Mouse (Mus musculus) liver, embryonic 13.5 days (tissue): ENCODE measurements around the gene Sfrp2. TPM values are rescaled to one million over a fixed set of nuclear protein-coding genes. Genes with fewer than 3 reads are reported as not detected.

Experiments used
- ATAC-seq: fragments of 200-750 bp; cut with Nextera tagmentation; 2 replicates; pipeline ENCODE4 v1.8.0; 2017; ENCODE audit warnings: low read depth, mild to moderate bottlenecking, moderate number of reproducible peaks, moderate library complexity
- DNase-seq: peaks from one replicate; pipeline ENCODE4 v3.0.0; 2022
- H3K27ac ChIP-seq: fragments of 300-500 bp; sonication (generic); 2 replicates; pipeline ENCODE4 v1.5.1; 2015; ENCODE audit warnings: moderate library complexity, mild to moderate bottlenecking, inconsistent platforms
- H3K27me3 ChIP-seq: fragments of 300-500 bp; sonication (generic); 2 replicates; pipeline ENCODE4 v1.6.1; 2015; ENCODE audit warnings: mild to moderate bottlenecking, inconsistent platforms
- H3K36me3 ChIP-seq: fragments of 300-500 bp; sonication (generic); 2 replicates; pipeline ENCODE4 v1.6.1; 2015; ENCODE audit warnings: mild to moderate bottlenecking, inconsistent platforms
- H3K4me1 ChIP-seq: fragments of 300-500 bp; sonication (generic); replicated peaks from 2 replicates; pipeline ENCODE4 v1.6.1; 2015; ENCODE audit warnings: inconsistent platforms
- H3K4me2 ChIP-seq: fragments of 300-500 bp; sonication (generic); 2 replicates; pipeline ENCODE4 v1.6.1; 2015; ENCODE audit warnings: inconsistent platforms, mild to moderate bottlenecking, moderate library complexity
- H3K4me3 ChIP-seq: fragments of 300-500 bp; sonication (generic); replicated peaks from 2 replicates; pipeline ENCODE4 v1.5.1; 2015; ENCODE audit warnings: mild to moderate bottlenecking, inconsistent platforms
- H3K9ac ChIP-seq: fragments of 300-500 bp; sonication (generic); 2 replicates; pipeline ENCODE4 v1.6.1; 2015; ENCODE audit warnings: mild to moderate bottlenecking, inconsistent platforms
- H3K9me3 ChIP-seq: fragments of 300-500 bp; sonication (generic); replicated peaks from 2 replicates; pipeline ENCODE4 v1.6.1; 2016; ENCODE audit warnings: inconsistent platforms
- WGBS: fragments of 180-500 bp; shearing (Covaris S2); methylation state at CpG from one replicate; pipeline ENCODE4 v1.1.7; 2015; ENCODE audit not compliant: insufficient replicate concordance; 5-methylcytosine and 5-hydroxymethylcytosine counted together
- polyA plus RNA-seq: library from polyadenylated mRNA; unstranded; fragments of >200 nt; fragmentation: Nextera tagmentation; extraction: Ambion mirVana; gene quantifications from 2 replicates; pipeline ENCODE4 v1.2.1, GENCODE M21; 2015

The Sfrp2 gene
- polyA plus RNA-seq, 1 experiment from 2014 or later, result 8.5 TPM

GRCm38 (mm10) chr3:83801649-83802155 lies 35.6 kb downstream of the Sfrp2 start:
- no peak overlapping the region for H3K4me2 ChIP-seq
- no peaks in the 10 kb centered on the region for H3K4me1 ChIP-seq
- no peak overlapping the region for H3K9ac ChIP-seq
- no peaks in the 10 kb centered on the region for H3K9me3 ChIP-seq
- no peak for ATAC-seq
- DNase-seq, result no peak
- H3K4me3 ChIP-seq, result no peak overlapping the region
- H3K27ac ChIP-seq, result no peak overlapping the region
- no peaks in the 10 kb centered on the region for H3K36me3 ChIP-seq
- WGBS, result 84% methylated on average over 4 of the region's 4 CpGs
- no peaks in the 10 kb centered on the region for H3K27me3 ChIP-seq

GRCm38 (mm10) chr3:83808483-83808882 lies 42.4 kb downstream of the Sfrp2 start:
- Histone ChIP-seq H3K9ac (no peak overlapping the region), H3K36me3 (no peaks in the 10 kb centered on the region), H3K4me1 (no peaks in the 10 kb centered on the region), H3K27ac (no peak overlapping the region), H3K27me3 (no peaks in the 10 kb centered on the region), H3K4me3 (no peak overlapping the region), H3K9me3 (no peaks in the 10 kb centered on the region), H3K4me2 (no peak overlapping the region)
- no peak for DNase-seq
- ATAC-seq, result no peak
- 71% methylated on average over 12 of the region's 12 CpGs for WGBS

- WGBS, result 53% methylated on average over 7 of the region's 7 CpGs
- ATAC-seq (no peak), DNase-seq (no peak)
- no peaks in the 10 kb centered on the region for H3K27me3 ChIP-seq
- H3K9me3 ChIP-seq, result no peaks in the 10 kb centered on the region
- H3K9ac ChIP-seq, result no peak overlapping the region
- no peak overlapping the region for H3K4me3 ChIP-seq
- no peaks in the 10 kb centered on the region for H3K4me1 ChIP-seq
- H3K4me2 ChIP-seq, result no peak overlapping the region
- H3K36me3 ChIP-seq, result no peaks in the 10 kb centered on the region
- H3K27ac ChIP-seq, result no peak overlapping the region
These were observed 45.9 kb downstream of the Sfrp2 start for GRCm38 (mm10) chr3:83811987-83812386.

GRCm38 (mm10) chr3:83812863-83813262 lies 46.7 kb downstream of the Sfrp2 start:
- Histone ChIP-seq H3K27ac (no peak overlapping the region), H3K4me3 (no peak overlapping the region), H3K4me1 (no peaks in the 10 kb centered on the region), H3K9ac (no peak overlapping the region), H3K9me3 (no peaks in the 10 kb centered on the region), H3K4me2 (no peak overlapping the region), H3K27me3 (no peaks in the 10 kb centered on the region), H3K36me3 (no peaks in the 10 kb centered on the region)
- ATAC-seq (no peak), DNase-seq (no peak)

GRCm38 (mm10) chr3:83816372-83816925 lies 50.3 kb downstream of the Sfrp2 start:
- Histone ChIP-seq H3K4me3 (no peak overlapping the region), H3K4me1 (no peaks in the 10 kb centered on the region), H3K9ac (no peak overlapping the region), H3K36me3 (no peaks in the 10 kb centered on the region), H3K4me2 (no peak overlapping the region), H3K9me3 (no peaks in the 10 kb centered on the region), H3K27ac (no peak overlapping the region), H3K27me3 (no peaks in the 10 kb centered on the region)
- 72% methylated on average over 4 of the region's 4 CpGs for WGBS
- ATAC-seq (no peak), DNase-seq (no peak)

- Histone ChIP-seq H3K9me3 (no peaks in the 10 kb centered on the region), H3K4me1 (no peaks in the 10 kb centered on the region), H3K4me3 (no peak overlapping the region), H3K27ac (no peak overlapping the region), H3K9ac (no peak overlapping the region), H3K4me2 (no peak overlapping the region), H3K36me3 (no peaks in the 10 kb centered on the region), H3K27me3 (no peaks in the 10 kb centered on the region)
- WGBS, result 58% methylated on average over 4 of the region's 4 CpGs
- no peak for DNase-seq
- no peak for ATAC-seq
These were observed 57.7 kb downstream of the Sfrp2 start for GRCm38 (mm10) chr3:83823774-83824173.

Other genes starting within 250 kb of the Sfrp2 start
- 2.7 and 3.1 TPM in 2 replicates for gene Tlr2, start 75.4 kb downstream of the Sfrp2 start, polyA plus RNA-seq